Mouse (Mus musculus) layer of hippocampus, adult 2 months (tissue): ENCODE data around the gene Lrrc58. TPM values are rescaled to one million over a fixed set of nuclear protein-coding genes. Genes with fewer than 3 reads are reported as not detected.
A peak's percentile ranks its signal among the peaks of the same experiment; 100 is the strongest.

Experiments used
- DNase-seq, 2 experiments: peaks; one replicate each; pipeline ENCODE4 v3.0.0; 2022; ENCODE audit warnings: low spot score in 2 of 2
- H3K27ac ChIP-seq: fragments of 200-600 bp; 2 replicates; pipeline ENCODE4 v1.8.1; 2022
- H3K4me3 ChIP-seq: fragments of 200-600 bp; 2 replicates; pipeline ENCODE4 v1.8.1; 2022; ENCODE audit warnings: mild to moderate bottlenecking
- CTCF ChIP-seq: fragments of 200-600 bp; conservative IDR thresholded peaks from 2 replicates; pipeline ENCODE4 v1.8.1; 2022; ENCODE audit warnings: antibody characterized with exemption, mild to moderate bottlenecking, moderate library complexity
- total RNA-seq, 2 experiments: library from RNA; stranded (reverse); gene quantifications; 2 replicates each; pipeline ENCODE4 v1.2.3; 2021

Gene Lrrc58
- total RNA-seq, 2 experiments from 2014 or later = 97.2 to 102 TPM

GRCm38 (mm10) chr16:37877406-37877805, 9.2 kb downstream of the Lrrc58 start:
- TF ChIP-seq CTCF = no peak
- no peak overlapping the region for H3K27ac ChIP-seq
- no peak overlapping the region for H3K4me3 ChIP-seq
- no peak for DNase-seq

GRCm38 (mm10) chr16:37878951-37879505, 10.8 kb downstream of the Lrrc58 start:
- no peak overlapping the region for H3K4me3 ChIP-seq
- TF ChIP-seq CTCF = no peak
- H3K27ac ChIP-seq = no peak overlapping the region
- DNase-seq = no peak

- DNase-seq = no peak
- no peak overlapping the region for H3K27ac ChIP-seq
Measured at GRCm38 (mm10) chr16:37879750-37880419, 11.7 kb downstream of the Lrrc58 start.

GRCm38 (mm10) chr16:37881168-37881567, 13.0 kb downstream of the Lrrc58 start:
- Histone ChIP-seq H3K27ac (no peak overlapping the region), H3K4me3 (no peak overlapping the region)
- TF ChIP-seq CTCF = no peak
- DNase-seq = no peak

More at GRCm38 (mm10) chr16:37879750-37880419, 11.7 kb downstream of the Lrrc58 start:
- H3K4me3 ChIP-seq = no peak overlapping the region
- TF ChIP-seq CTCF = no peak

- no peak overlapping the region for H3K27ac ChIP-seq
- no peak for TF ChIP-seq CTCF
- DNase-seq = no peak
- H3K4me3 ChIP-seq = no peak overlapping the region
Measured at GRCm38 (mm10) chr16:37888986-37889385, 20.8 kb downstream of the Lrrc58 start.

GRCm38 (mm10) chr16:37892667-37893066, 24.5 kb downstream of the Lrrc58 start:
- no peak overlapping the region for H3K27ac ChIP-seq
- no peak for TF ChIP-seq CTCF
- DNase-seq = no peak
- H3K4me3 ChIP-seq = no peak overlapping the region

- no peak for TF ChIP-seq CTCF
- no peak overlapping the region for H3K27ac ChIP-seq
Measured at GRCm38 (mm10) chr16:37893381-37893780, 25.2 kb downstream of the Lrrc58 start.

GRCm38 (mm10) chr16:37893942-37894341, 25.8 kb downstream of the Lrrc58 start:
- TF ChIP-seq CTCF = no peak
- no peak for DNase-seq
- Histone ChIP-seq H3K27ac (no peak overlapping the region), H3K4me3 (no peak overlapping the region)

More at GRCm38 (mm10) chr16:37893381-37893780, 25.2 kb downstream of the Lrrc58 start:
- no peak overlapping the region for H3K4me3 ChIP-seq
- DNase-seq = no peak

- Histone ChIP-seq H3K4me3 (no peak overlapping the region), H3K27ac (no peak overlapping the region)
- no peak for DNase-seq
- no peak for TF ChIP-seq CTCF
Measured at GRCm38 (mm10) chr16:37898790-37899189, 30.6 kb downstream of the Lrrc58 start.

GRCm38 (mm10) chr16:37899357-37899756, 31.2 kb downstream of the Lrrc58 start:
- Histone ChIP-seq H3K4me3 (no peak overlapping the region), H3K27ac (no peak overlapping the region)
- no peak for DNase-seq
- TF ChIP-seq CTCF = no peak

GRCm38 (mm10) chr16:37901318-37901717, 33.1 kb downstream of the Lrrc58 start:
- H3K27ac ChIP-seq = no peak overlapping the region
- no peak for DNase-seq
- no peak for TF ChIP-seq CTCF
- H3K4me3 ChIP-seq = no peak overlapping the region

GRCm38 (mm10) chr16:37906456-37906855, 38.3 kb downstream of the Lrrc58 start:
- no peak overlapping the region for H3K27ac ChIP-seq
- no peak overlapping the region for H3K4me3 ChIP-seq
- no peak for DNase-seq
- no peak for TF ChIP-seq CTCF

GRCm38 (mm10) chr16:37911086-37911485, 42.9 kb downstream of the Lrrc58 start:
- Histone ChIP-seq H3K27ac (no peak overlapping the region), H3K4me3 (no peak overlapping the region)
- no peak for DNase-seq
- no peak for TF ChIP-seq CTCF

- Histone ChIP-seq H3K4me3 (peak within 1 kb of the TSS; percentile 67), H3K27ac (0 out of 2 replicates have a peak within 1 kb of the TSS, but pooled peaks have one; percentile 37)
- TF ChIP-seq CTCF = peak; percentile 71
- peak in 1 of 2 experiments; percentile 31 for DNase-seq
Measured at GRCm38 (mm10) chr16:37916138-37916817, 48.1 kb downstream of the Lrrc58 start, which contains the start of gene Gpr156. Gene Gpr156 (plus strand): TSS chr16:37916496.
